ENCODE assay signal across 8 mouse cellular contexts in genomic region chr2:163285762-163286161, GRCm38 (mm10).
DNase-seq lines count a peak whose midpoint lies in the region; ATAC-seq and TF ChIP-seq lines count a peak whose summit lies in the region.

No protein-coding gene starts in this region.

- peak overlapping the region; percentile 21 for H3K4me3 ChIP-seq in ES-Bruce4 (ENCODE audit: low read depth, low read length)

- TF ChIP-seq POLR2A in ES-Bruce4 (IDR thresholded peaks at IDR 0.05; ENCODE audit: insufficient read depth, low read length) = no peak

- no peak for TF ChIP-seq EP300 in ES-Bruce4 (IDR thresholded peaks at IDR 0.05; ENCODE audit: insufficient read depth, low read depth, low read length)

- no peak overlapping the region for H3K27ac ChIP-seq in ES-Bruce4 (ENCODE audit: insufficient read depth, low read length)

- peak; percentile 25 for DNase-seq in embryo, embryonic 11 days
- DNase-seq in embryo, embryonic 9.5 days (ENCODE audit: extremely low spot score) = no peak
- DNase-seq in heart, postnatal 10 days = peak; percentile 31 to 43
- DNase-seq in left cerebral cortex, postnatal 14 days (ENCODE audit: low spot score in 2 of 2) = no peak
- DNase-seq in right cerebral cortex, adult 18-20 months = no peak
- no peak for DNase-seq in spleen, adult 12 weeks (ENCODE audit: low spot score)

- peak; percentile 6 for TF ChIP-seq CTCF in ES-Bruce4 (IDR thresholded peaks at IDR 0.05; ENCODE audit: low read depth, low read length)

- no peaks in the 10 kb centered on the region for H3K36me3 ChIP-seq in ES-Bruce4 (ENCODE audit: control insufficient read depth, insufficient read depth, low read length, poor library complexity, severe bottlenecking)

- peaks cover 5% of the 10 kb centered on the region for H3K4me1 ChIP-seq in ES-Bruce4 (ENCODE audit: control insufficient read depth, insufficient read depth, low read length)

- no peak overlapping the region for H3K9ac ChIP-seq in ES-Bruce4 (ENCODE audit: low read depth, poor library complexity, severe bottlenecking)

- ATAC-seq in megakaryocyte progenitor cell, adult 5-6 weeks (replicated peaks; ENCODE audit: poor library complexity) = peak; percentile 78

- intact Hi-C loops in heart, postnatal 10 days (cut with DNase I) = no loop called here
- intact Hi-C loops in left cerebral cortex, postnatal 14 days (cut with DNase I) = no loop called here

- no peaks in the 10 kb centered on the region for H3K27me3 ChIP-seq in ES-Bruce4 (ENCODE audit: control insufficient read depth, insufficient read depth, low read length, poor library complexity, severe bottlenecking)

- H3K9me3 ChIP-seq in ES-Bruce4 (replicated peaks; ENCODE audit: control insufficient read depth, insufficient read depth, low read length, poor library complexity, severe bottlenecking) = no peaks in the 10 kb centered on the region

Comparison
In these comparisons a context has a peak if more than half of its experiments do, and no peak if none do; other contexts are left out.
1. DNase-seq: peak in embryo, embryonic 11 days (single experiment) and heart, postnatal 10 days (2 of 2); none in embryo, embryonic 9.5 days (single experiment), left cerebral cortex, postnatal 14 days (0 of 2), right cerebral cortex, adult 18-20 months (single experiment) and spleen, adult 12 weeks (single experiment).